ENCODE assay signal across 13 mouse cellular contexts in the genomic region with DNA sequence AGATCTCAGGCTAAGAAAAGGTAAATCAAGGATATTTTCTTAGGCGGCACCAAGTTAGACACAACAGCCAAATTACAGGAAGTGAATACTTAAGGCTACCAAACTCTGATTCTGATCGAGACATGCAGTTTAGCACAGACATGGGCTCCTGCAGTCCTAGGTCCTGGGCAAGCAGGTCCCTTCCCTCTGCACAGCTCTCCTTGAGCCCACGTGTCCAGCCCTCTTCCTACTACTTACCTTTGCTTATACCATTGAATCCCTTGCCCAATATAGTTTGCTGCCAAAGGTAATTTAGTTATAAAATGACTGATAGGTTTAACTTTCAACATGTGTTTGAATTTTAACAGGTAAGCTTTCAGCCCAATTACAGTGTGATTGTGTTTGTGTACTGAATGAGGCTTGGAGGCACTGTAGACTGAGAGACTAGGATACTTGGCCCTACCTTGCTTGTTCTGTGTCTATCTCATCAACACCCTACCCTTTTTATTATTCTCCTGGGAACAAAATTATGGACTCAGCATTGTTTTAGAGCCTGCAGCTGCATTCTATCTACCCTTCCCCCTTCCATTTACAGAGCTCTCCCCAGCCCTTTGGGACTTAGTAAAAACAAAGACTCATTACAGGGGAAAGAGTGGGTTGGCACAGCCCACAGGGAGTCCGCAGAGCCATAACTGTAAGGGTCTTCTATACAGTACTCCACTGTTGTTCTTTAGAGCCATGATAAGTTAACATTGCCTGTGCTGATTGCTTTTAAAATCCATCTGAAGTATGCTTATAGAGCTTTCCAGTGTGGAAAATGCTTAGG. TPM values are rescaled to one million over a fixed set of nuclear protein-coding genes. Genes with fewer than 3 reads are reported as not detected.
DNase-seq lines count a peak whose midpoint lies in the region; ATAC-seq and TF ChIP-seq lines count a peak whose summit lies in the region.
"Had no signal": no experiment of that assay in that cellular context is flagged by ENCODE, and none has a peak within 500 bp of the region (broad histone marks: within the 10 kb centered on the region; RNA-seq: fewer than 3 reads in every experiment).

No protein-coding gene starts in this region.

- DNase-seq in embryonic facial prominence, embryonic 10.5 days (ENCODE audit: low spot score): no peak
- no peak for DNase-seq in kidney, adult 18-20 months
- DNase-seq in cerebellum, adult 2 months: no peak
- DNase-seq in spleen, adult 12 weeks (ENCODE audit: low spot score): no peak
- DNase-seq: cerebellum, adult 9-11 months; gastrocnemius, postnatal 14 days; right cerebral cortex, postnatal 25 days had no signal

- H3K27ac ChIP-seq in embryonic facial prominence, embryonic 12.5 days: no peak overlapping the region
- no peak overlapping the region for H3K27ac ChIP-seq in embryonic facial prominence, embryonic 10.5 days (replicated peaks)
- H3K27ac ChIP-seq in kidney, embryonic 14.5 days (ENCODE audit: low read depth, low read length): no peak overlapping the region
- H3K27ac ChIP-seq in embryonic facial prominence, embryonic 15.5 days (replicated peaks): no peak overlapping the region
- peak overlapping the region; percentile 78 for H3K27ac ChIP-seq in liver, embryonic 12.5 days
- no peak overlapping the region; the same call in 1 of the 2 replicates for H3K27ac ChIP-seq in cerebellum, adult 2 months (ENCODE audit: insufficient read depth, low read length)
- H3K27ac ChIP-seq: limb, embryonic 15.5 days had no signal

- H3K4me1 ChIP-seq in embryonic facial prominence, embryonic 12.5 days: peaks cover 5% of the 10 kb centered on the region
- peaks cover 10% of the 10 kb centered on the region for H3K4me1 ChIP-seq in embryonic facial prominence, embryonic 10.5 days
- no peaks in the 10 kb centered on the region for H3K4me1 ChIP-seq in kidney, embryonic 14.5 days (ENCODE audit: control insufficient read depth, insufficient read depth, low read length)
- no peaks in the 10 kb centered on the region for H3K4me1 ChIP-seq in embryonic facial prominence, embryonic 15.5 days
- H3K4me1 ChIP-seq in liver, embryonic 12.5 days: peaks cover 87% of the 10 kb centered on the region
- H3K4me1 ChIP-seq in cerebellum, adult 2 months (ENCODE audit: control insufficient read depth, insufficient read depth, low read length): no peaks in the 10 kb centered on the region

- no peak for TF ChIP-seq POLR2A in cerebellum, adult 2 months (IDR thresholded peaks at IDR 0.05; ENCODE audit: borderline replicate concordance, insufficient read depth, low read length)

- no peaks in the 10 kb centered on the region for H3K9me3 ChIP-seq in embryonic facial prominence, embryonic 12.5 days
- H3K9me3 ChIP-seq in embryonic facial prominence, embryonic 10.5 days: no peaks in the 10 kb centered on the region
- H3K9me3 ChIP-seq in kidney, embryonic 14.5 days (ENCODE audit: control insufficient read depth, low read length): no peaks in the 10 kb centered on the region
- no peaks in the 10 kb centered on the region for H3K9me3 ChIP-seq in embryonic facial prominence, embryonic 15.5 days (replicated peaks)
- H3K9me3 ChIP-seq in liver, embryonic 12.5 days (replicated peaks): no peaks in the 10 kb centered on the region
- H3K9me3 ChIP-seq: limb, embryonic 15.5 days; megakaryocyte, embryonic 14.5 days had no signal

- 46% methylated on average over 4 of the region's 4 CpGs for WGBS in embryonic facial prominence, embryonic 12.5 days
- WGBS in embryonic facial prominence, embryonic 10.5 days: 57% methylated on average over 4 of the region's 4 CpGs
- WGBS in kidney, embryonic 14.5 days: 56% methylated on average over 4 of the region's 4 CpGs
- 45% methylated on average over 4 of the region's 4 CpGs for WGBS in embryonic facial prominence, embryonic 15.5 days
- WGBS in liver, embryonic 12.5 days (ENCODE audit: insufficient replicate concordance): 85% methylated on average over 4 of the region's 4 CpGs
- WGBS in cerebellum, adult 2 months: 77% methylated on average over 4 of the region's 4 CpGs

- TF ChIP-seq CTCF in cerebellum, adult 2 months (IDR thresholded peaks at IDR 0.05; ENCODE audit: borderline replicate concordance, insufficient read depth, low read depth, low read length): no peak

- peak; percentile 60 for ATAC-seq in embryonic facial prominence, embryonic 12.5 days (ENCODE audit: insufficient number of reproducible peaks, insufficient read depth, low FRiP score, low TSS enrichment)
- ATAC-seq in kidney, embryonic 14.5 days (ENCODE audit: low FRiP score, low TSS enrichment): peak; percentile 62; the same call in 1 of the 2 replicates
- peak; percentile 65 for ATAC-seq in embryonic facial prominence, embryonic 15.5 days (ENCODE audit: insufficient number of reproducible peaks, low FRiP score, low TSS enrichment, low read depth)
- ATAC-seq in liver, embryonic 12.5 days: no peak

- H3K27me3 ChIP-seq in embryonic facial prominence, embryonic 12.5 days: no peaks in the 10 kb centered on the region
- H3K27me3 ChIP-seq in embryonic facial prominence, embryonic 10.5 days (replicated peaks; ENCODE audit: low read depth, poor library complexity, severe bottlenecking): no peaks in the 10 kb centered on the region
- H3K27me3 ChIP-seq in kidney, embryonic 14.5 days (ENCODE audit: control insufficient read depth, insufficient read depth, low read length): no peaks in the 10 kb centered on the region
- H3K27me3 ChIP-seq in embryonic facial prominence, embryonic 15.5 days: no peaks in the 10 kb centered on the region
- no peaks in the 10 kb centered on the region for H3K27me3 ChIP-seq in liver, embryonic 12.5 days (replicated peaks)
- no peaks in the 10 kb centered on the region for H3K27me3 ChIP-seq in cerebellum, adult 2 months (ENCODE audit: control insufficient read depth, insufficient read depth, low read length)
- H3K27me3 ChIP-seq: limb, embryonic 15.5 days; megakaryocyte, embryonic 14.5 days had no signal

- no peak overlapping the region for H3K9ac ChIP-seq in embryonic facial prominence, embryonic 12.5 days
- H3K9ac ChIP-seq in kidney, embryonic 14.5 days (ENCODE audit: low read depth, low read length): no peak overlapping the region
- no peak overlapping the region for H3K9ac ChIP-seq in embryonic facial prominence, embryonic 15.5 days
- peak overlapping the region; percentile 44 for H3K9ac ChIP-seq in liver, embryonic 12.5 days
- H3K9ac ChIP-seq: limb, embryonic 15.5 days had no signal

- H3K4me2 ChIP-seq in embryonic facial prominence, embryonic 12.5 days (replicated peaks): no peak overlapping the region
- H3K4me2 ChIP-seq in kidney, embryonic 14.5 days (replicated peaks; ENCODE audit: low read depth, low read length): no peak overlapping the region
- H3K4me2 ChIP-seq in embryonic facial prominence, embryonic 15.5 days (replicated peaks): no peak overlapping the region
- H3K4me2 ChIP-seq in liver, embryonic 12.5 days: peak overlapping the region; percentile 39
- H3K4me2 ChIP-seq: limb, embryonic 15.5 days had no signal

- H3K36me3 ChIP-seq in embryonic facial prominence, embryonic 12.5 days: no peaks in the 10 kb centered on the region
- H3K36me3 ChIP-seq in embryonic facial prominence, embryonic 10.5 days (replicated peaks): no peaks in the 10 kb centered on the region
- H3K36me3 ChIP-seq in kidney, embryonic 14.5 days (ENCODE audit: control insufficient read depth, insufficient read depth, low read length): no peaks in the 10 kb centered on the region
- H3K36me3 ChIP-seq in embryonic facial prominence, embryonic 15.5 days: no peaks in the 10 kb centered on the region
- peaks cover 53% of the 10 kb centered on the region for H3K36me3 ChIP-seq in liver, embryonic 12.5 days
- H3K36me3 ChIP-seq: limb, embryonic 15.5 days had no signal

- H3K4me3 ChIP-seq in embryonic facial prominence, embryonic 12.5 days: no peak overlapping the region
- no peak overlapping the region for H3K4me3 ChIP-seq in embryonic facial prominence, embryonic 10.5 days
- no peak overlapping the region for H3K4me3 ChIP-seq in kidney, embryonic 14.5 days (ENCODE audit: low read length)
- no peak overlapping the region for H3K4me3 ChIP-seq in embryonic facial prominence, embryonic 15.5 days (replicated peaks)
- H3K4me3 ChIP-seq in liver, embryonic 12.5 days: no peak overlapping the region
- no peak overlapping the region for H3K4me3 ChIP-seq in cerebellum, adult 2 months (replicated peaks; ENCODE audit: insufficient read depth, low read depth, low read length)
- H3K4me3 ChIP-seq: limb, embryonic 15.5 days; megakaryocyte, embryonic 14.5 days had no signal

RNA-seq across cellular contexts. Expression of a gene that starts 20.2 kb away (rescaled TPM):
- polyA plus RNA-seq in embryonic facial prominence, embryonic 12.5 days (2016; fragmentation: Nextera tagmentation; extraction: Ambion mirVana): 7.0 and 7.6 TPM in 2 replicates
- 4.4 and 4.6 TPM in 2 replicates for polyA plus RNA-seq in embryonic facial prominence, embryonic 10.5 days (2016; fragmentation: Nextera tagmentation; extraction: Ambion mirVana)
- 2.9 and 3.9 TPM in 2 replicates for polyA plus RNA-seq in kidney, embryonic 14.5 days (2014; fragmentation: Nextera tagmentation; extraction: Ambion mirVana)
- 14.1 and 15.3 TPM in 2 replicates for polyA plus RNA-seq in embryonic facial prominence, embryonic 15.5 days (2015; fragmentation: Nextera tagmentation; extraction: Ambion mirVana)
- 59.6 and 66.2 TPM in 2 replicates for polyA plus RNA-seq in liver, embryonic 12.5 days (2016; fragmentation: Nextera tagmentation; extraction: Ambion mirVana)
- 8.1 and 8.2 TPM in 2 replicates for polyA plus RNA-seq in cerebellum, adult 2 months (2012; rRNA removed)
